Mouse (Mus musculus) embryonic facial prominence, embryonic 11.5 days (tissue): Measurements from ENCODE around the gene Efcab14. TPM values are rescaled to one million over a fixed set of nuclear protein-coding genes. Genes with fewer than 3 reads are reported as not detected.

Experiments
- ATAC-seq: fragments of 200-750 bp; cut with Nextera tagmentation; replicated peaks from 2 replicates; pipeline ENCODE4 v1.8.0; 2017; ENCODE audit warnings: low read depth; ENCODE audit not compliant: insufficient number of reproducible peaks, low FRiP score, low TSS enrichment
- DNase-seq: peaks from one replicate; pipeline ENCODE4 v3.0.0-alpha.2; 2015; ENCODE audit warnings: low spot score
- H3K27ac ChIP-seq: fragments of 300-500 bp; sonication (generic); replicated peaks from 2 replicates; pipeline ENCODE4 v1.5.1; 2014; ENCODE audit warnings: mild to moderate bottlenecking, low read depth, low read length, control low read depth
- H3K27me3 ChIP-seq: fragments of 300-500 bp; sonication (generic); 2 replicates; pipeline ENCODE4 v1.6.1; 2014; ENCODE audit warnings: mild to moderate bottlenecking, low read length, moderate library complexity, mixed read lengths; ENCODE audit not compliant: control insufficient read depth, insufficient read depth
- H3K36me3 ChIP-seq: fragments of 300-500 bp; sonication (generic); replicated peaks from 2 replicates; pipeline ENCODE4 v1.6.1; 2014; ENCODE audit warnings: low read depth, mild to moderate bottlenecking, low read length, moderate library complexity, mixed read lengths; ENCODE audit not compliant: control insufficient read depth, insufficient read depth
- H3K4me1 ChIP-seq: fragments of 300-500 bp; sonication (generic); 2 replicates; pipeline ENCODE4 v1.6.1; 2014; ENCODE audit warnings: low read length, mixed read lengths; ENCODE audit not compliant: control insufficient read depth, insufficient read depth
- H3K4me2 ChIP-seq: fragments of 300-500 bp; sonication (generic); 2 replicates; pipeline ENCODE4 v1.6.1; 2014; ENCODE audit warnings: low read depth, mild to moderate bottlenecking, control low read depth, low read length, moderate library complexity
- H3K4me3 ChIP-seq: fragments of 300-500 bp; sonication (generic); 2 replicates; pipeline ENCODE4 v1.5.1; 2014; ENCODE audit warnings: low read depth, low read length, control low read depth
- H3K9ac ChIP-seq: fragments of 300-500 bp; sonication (generic); replicated peaks from 2 replicates; pipeline ENCODE4 v1.6.1; 2014; ENCODE audit warnings: mild to moderate bottlenecking, control low read depth, low read length
- H3K9me3 ChIP-seq: fragments of 300-500 bp; sonication (generic); replicated peaks from 2 replicates; pipeline ENCODE4 v1.6.1; 2016; ENCODE audit warnings: mild to moderate bottlenecking, low read length, inconsistent platforms, mixed read lengths; ENCODE audit not compliant: control insufficient read depth
- WGBS: fragments of 180-500 bp; shearing (Covaris S2); extraction: QIAGEN DNeasy Blood & Tissue Kit; methylation state at CpG from one replicate; pipeline ENCODE4 v1.1.7; 2014; 5-methylcytosine and 5-hydroxymethylcytosine counted together
- polyA plus RNA-seq: library from polyadenylated mRNA; unstranded; fragments of >200 nt; fragmentation: Nextera tagmentation; extraction: Ambion mirVana; gene quantifications from 2 replicates; pipeline ENCODE4 v1.2.1, GENCODE M21; 2014

Efcab14 gene
- polyA plus RNA-seq, 1 experiment from 2014 or later, result 40.4 TPM

- no peak overlapping the region for H3K9ac ChIP-seq
- H3K27ac ChIP-seq, result no peak overlapping the region
- no peak overlapping the region for H3K4me3 ChIP-seq
- no peaks in the 10 kb centered on the region for H3K9me3 ChIP-seq
- no peak overlapping the region for H3K4me2 ChIP-seq
- 84% methylated on average over 4 of the region's 4 CpGs for WGBS
- H3K4me1 ChIP-seq, result no peaks in the 10 kb centered on the region
- no peak for DNase-seq
- no peaks in the 10 kb centered on the region for H3K27me3 ChIP-seq
- H3K36me3 ChIP-seq, result no peaks in the 10 kb centered on the region
- ATAC-seq, result no peak
These were observed 74.8 kb downstream of the Efcab14 start for GRCm38 (mm10) chr4:115812326-115812725.

DNA sequence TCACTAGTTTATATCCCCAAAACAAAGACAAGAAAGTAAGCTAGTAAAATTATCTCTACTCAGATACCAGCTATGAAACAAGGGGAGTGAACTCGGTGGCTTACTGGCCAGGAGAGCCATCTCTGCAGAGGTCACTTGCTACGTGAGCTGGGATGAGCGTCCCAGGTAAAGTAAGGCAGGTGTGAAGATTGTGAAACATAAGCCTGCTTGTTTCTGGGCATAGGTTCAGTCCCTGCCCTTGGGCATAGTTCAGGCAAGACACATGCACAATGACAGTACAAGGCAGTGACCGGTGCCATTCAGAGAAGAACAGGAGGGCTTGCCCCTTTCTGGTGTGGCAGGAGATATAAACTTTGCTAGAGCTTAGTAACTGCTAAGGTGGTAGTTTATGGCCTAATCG lies 78.1 kb downstream of the Efcab14 start:
- no peak overlapping the region for H3K9ac ChIP-seq
- ATAC-seq, result no peak
- no peaks in the 10 kb centered on the region for H3K4me1 ChIP-seq
- no peak overlapping the region for H3K4me3 ChIP-seq
- no peak for DNase-seq
- H3K27ac ChIP-seq, result no peak overlapping the region
- H3K27me3 ChIP-seq, result no peaks in the 10 kb centered on the region
- H3K9me3 ChIP-seq, result no peaks in the 10 kb centered on the region
- 90% methylated on average over 5 of the region's 5 CpGs for WGBS
- H3K4me2 ChIP-seq, result no peak overlapping the region
- H3K36me3 ChIP-seq, result no peaks in the 10 kb centered on the region

DNA sequence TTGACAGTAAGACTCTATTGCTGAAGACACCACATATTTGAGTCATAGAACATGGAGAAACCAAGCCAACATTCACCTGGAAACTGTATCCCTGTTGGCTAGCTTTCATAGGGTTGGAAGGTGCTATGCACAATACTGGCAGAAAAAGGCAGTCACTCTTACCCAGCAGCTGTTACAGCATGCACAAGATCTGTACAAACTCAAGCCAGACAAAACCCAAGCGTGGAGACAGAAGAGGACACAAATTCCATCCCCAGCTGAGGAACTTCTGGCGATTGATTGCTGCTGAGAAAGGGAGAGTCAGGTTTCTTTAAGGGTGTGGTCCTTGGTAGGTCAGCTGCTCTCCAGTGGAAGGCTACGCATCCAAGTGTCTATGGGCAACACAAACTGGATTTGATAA lies 82.7 kb downstream of the Efcab14 start:
- Histone ChIP-seq H3K9ac (no peak overlapping the region), H3K27ac (no peak overlapping the region), H3K4me2 (no peak overlapping the region), H3K9me3 (no peaks in the 10 kb centered on the region), H3K4me3 (no peak overlapping the region), H3K27me3 (no peaks in the 10 kb centered on the region), H3K36me3 (no peaks in the 10 kb centered on the region), H3K4me1 (no peaks in the 10 kb centered on the region)
- DNase-seq (no peak), ATAC-seq (no peak)
- 78% methylated on average over 3 of the region's 3 CpGs for WGBS

- no peaks in the 10 kb centered on the region for H3K4me1 ChIP-seq
- DNase-seq (no peak), ATAC-seq (no peak)
- no peaks in the 10 kb centered on the region for H3K36me3 ChIP-seq
- no peaks in the 10 kb centered on the region for H3K9me3 ChIP-seq
- 63% methylated on average over 3 of the region's 3 CpGs for WGBS
- H3K27me3 ChIP-seq, result no peaks in the 10 kb centered on the region
- no peak overlapping the region for H3K27ac ChIP-seq
- no peak overlapping the region for H3K9ac ChIP-seq
- no peak overlapping the region for H3K4me3 ChIP-seq
- no peak overlapping the region for H3K4me2 ChIP-seq
These were observed 83.4 kb downstream of the Efcab14 start for GRCm38 (mm10) chr4:115820944-115821343.

GRCm38 (mm10) chr4:115821431-115821830 lies 83.9 kb downstream of the Efcab14 start:
- Histone ChIP-seq H3K27ac (no peak overlapping the region), H3K9me3 (no peaks in the 10 kb centered on the region), H3K4me1 (no peaks in the 10 kb centered on the region), H3K9ac (no peak overlapping the region), H3K4me2 (no peak overlapping the region), H3K27me3 (no peaks in the 10 kb centered on the region), H3K4me3 (no peak overlapping the region), H3K36me3 (no peaks in the 10 kb centered on the region)
- no peak for DNase-seq
- ATAC-seq, result no peak

GRCm38 (mm10) chr4:115821928-115822327 lies 84.4 kb downstream of the Efcab14 start:
- Histone ChIP-seq H3K27me3 (no peaks in the 10 kb centered on the region), H3K4me3 (no peak overlapping the region), H3K9me3 (no peaks in the 10 kb centered on the region), H3K4me1 (no peaks in the 10 kb centered on the region), H3K36me3 (no peaks in the 10 kb centered on the region), H3K27ac (no peak overlapping the region), H3K4me2 (no peak overlapping the region), H3K9ac (no peak overlapping the region)
- WGBS, result 82% methylated on average over 3 of the region's 3 CpGs
- ATAC-seq (no peak), DNase-seq (no peak)

DNA sequence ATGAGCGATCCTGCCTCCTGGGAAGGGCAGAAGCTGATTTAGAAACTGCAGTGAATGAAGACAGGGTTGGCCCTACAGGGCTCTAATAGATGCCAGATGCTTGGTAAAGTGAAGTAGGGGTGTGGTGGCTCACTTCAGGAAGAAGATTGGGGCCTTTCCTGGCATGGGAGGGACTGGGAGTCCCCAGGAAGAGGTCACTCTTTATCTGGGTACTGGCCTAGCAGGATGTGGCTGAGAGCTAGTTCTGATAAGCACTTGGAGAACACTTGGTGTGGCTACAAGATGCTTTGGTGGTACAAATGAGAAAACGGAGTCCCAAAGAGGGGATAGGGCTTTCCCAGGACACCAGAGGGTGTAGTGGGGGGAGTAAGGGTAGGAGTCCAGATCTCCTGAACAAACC lies 86.6 kb downstream of the Efcab14 start:
- Histone ChIP-seq H3K27me3 (no peaks in the 10 kb centered on the region), H3K36me3 (no peaks in the 10 kb centered on the region), H3K9ac (no peak overlapping the region), H3K4me3 (no peak overlapping the region), H3K9me3 (no peaks in the 10 kb centered on the region), H3K4me1 (no peaks in the 10 kb centered on the region), H3K27ac (no peak overlapping the region), H3K4me2 (no peak overlapping the region)
- WGBS, result 52% methylated on average over 2 of the region's 2 CpGs
- no peak for DNase-seq
- no peak for ATAC-seq

- no peaks in the 10 kb centered on the region for H3K36me3 ChIP-seq
- 85% methylated on average over 2 of the region's 2 CpGs for WGBS
- H3K4me1 ChIP-seq, result no peaks in the 10 kb centered on the region
- peaks cover 3% of the 10 kb centered on the region; the same call in 1 of the 2 replicates for H3K27me3 ChIP-seq
- no peak overlapping the region for H3K9ac ChIP-seq
- no peak for DNase-seq
- no peak overlapping the region for H3K4me3 ChIP-seq
- no peaks in the 10 kb centered on the region for H3K9me3 ChIP-seq
- no peak for ATAC-seq
- no peak overlapping the region for H3K4me2 ChIP-seq
- H3K27ac ChIP-seq, result no peak overlapping the region
These were observed 87.7 kb downstream of the Efcab14 start for GRCm38 (mm10) chr4:115825271-115825670.
